Mouse (Mus musculus) CH12.LX (cell line): ENCODE measurements around the gene Slc45a1.

Source experiments
- CHD1 ChIP-seq: IDR thresholded peaks from 2 replicates; pipeline ENCODE4 v1.6.1; 2012; ENCODE audit warnings: low read depth, low read length, improper control_type of control experiment, inconsistent platforms
- CTCF ChIP-seq, 2 experiments: IDR thresholded peaks in 1 of 2; conservative IDR thresholded peaks in 1 of 2; 2 replicates each; pipeline ENCODE4 v1.5.1; 2011 to 2012; ENCODE audit warnings: low read depth in 2 of 2, low read length in 2 of 2, improper control_type of control experiment in 1 of 2, inconsistent platforms in 1 of 2, mild to moderate bottlenecking in 1 of 2, moderate library complexity in 1 of 2
- POLR2A ChIP-seq: IDR thresholded peaks from 2 replicates; pipeline ENCODE4 v1.6.1; 2011; ENCODE audit warnings: low read depth, mild to moderate bottlenecking, improper control_type of control experiment, low read length
- RAD21 ChIP-seq: IDR thresholded peaks from 2 replicates; pipeline ENCODE4 v1.6.1; 2011; ENCODE audit warnings: low read depth, mild to moderate bottlenecking, low read length, improper control_type of control experiment, moderate library complexity
- UBTF ChIP-seq: IDR thresholded peaks from 2 replicates; pipeline ENCODE4 v1.6.1; 2012; ENCODE audit warnings: low read depth, mild to moderate bottlenecking, inconsistent platforms, low read length, improper control_type of control experiment, moderate library complexity

GRCm38 (mm10) chr4:150665806-150666205, 13.8 kb upstream of the Slc45a1 start:
- TF ChIP-seq UBTF: no peak
- TF ChIP-seq RAD21: no peak
- no peak for TF ChIP-seq CHD1
- no peak for TF ChIP-seq POLR2A
- no peak for TF ChIP-seq CTCF (conservative IDR thresholded peaks at IDR 0.05 in 1 of 2, IDR thresholded peaks at IDR 0.05 in 1 of 2; ENCODE audit: low read depth in 2 of 2, low read length in 2 of 2)
